Mouse (Mus musculus) testis, postnatal 14 days (tissue): Measurements from ENCODE around the gene Arid4a.
A peak's percentile ranks its signal among the peaks of the same experiment; 100 is the strongest.
"Not testable (repeated sequence)": the region's sequence is repeated elsewhere in the genome, so short reads cannot be mapped to it uniquely, and the experiment has no call there.

Source experiments
- DNase-seq: peaks from one replicate; pipeline ENCODE4 v3.0.0; 2021; ENCODE audit warnings: low spot score

Gene Arid4a

DNA sequence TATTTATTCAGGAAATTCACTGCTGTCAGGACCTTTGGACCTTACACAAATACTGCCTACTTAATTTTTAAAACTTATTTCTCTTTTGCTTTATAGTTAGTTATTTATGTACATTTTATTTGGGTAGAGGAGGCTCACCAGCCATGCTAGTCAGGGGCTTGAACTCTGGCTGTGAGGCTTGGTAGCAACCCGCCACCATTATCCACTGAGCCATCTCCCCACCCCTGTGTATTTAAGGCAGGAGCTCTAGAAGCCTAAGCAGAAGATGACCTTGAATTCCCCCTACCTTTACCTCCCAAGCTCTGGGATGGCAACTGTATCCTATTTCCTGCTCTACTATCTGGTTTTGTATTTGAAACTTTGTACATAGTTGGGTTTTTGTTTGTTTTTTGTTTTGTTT lies 37.7 kb downstream of the Arid4a start:
- no peak for DNase-seq

- no peak for DNase-seq
Measured at GRCm38 (mm10) chr12:71055537-71055936, 39.7 kb downstream of the Arid4a start.

DNA sequence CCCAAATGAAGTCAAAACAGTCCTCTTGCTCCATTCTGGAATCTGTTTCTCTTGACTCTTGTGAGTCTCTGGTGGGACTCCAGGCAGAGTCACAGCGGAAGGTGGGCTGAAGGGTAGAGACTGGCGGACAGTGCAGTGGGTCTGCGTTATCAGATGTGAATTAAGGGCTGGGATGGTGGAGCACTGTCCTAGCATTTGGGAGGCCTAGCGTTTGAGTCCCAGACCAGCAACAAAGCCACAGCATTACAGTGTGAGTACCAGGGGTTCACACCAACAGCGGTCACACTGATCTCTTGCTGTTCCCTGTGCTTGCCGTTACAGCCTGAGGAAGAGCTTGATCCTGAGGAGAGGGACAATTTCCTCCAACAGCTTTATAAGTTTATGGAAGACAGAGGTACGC lies 44.0 kb downstream of the Arid4a start:
- DNase-seq: no peak

- no peak for DNase-seq
Measured at GRCm38 (mm10) chr12:71069846-71070245, 54.1 kb downstream of the Arid4a start.

- no peak for DNase-seq
Measured at GRCm38 (mm10) chr12:71072048-71072447, 56.3 kb downstream of the Arid4a start.

DNA sequence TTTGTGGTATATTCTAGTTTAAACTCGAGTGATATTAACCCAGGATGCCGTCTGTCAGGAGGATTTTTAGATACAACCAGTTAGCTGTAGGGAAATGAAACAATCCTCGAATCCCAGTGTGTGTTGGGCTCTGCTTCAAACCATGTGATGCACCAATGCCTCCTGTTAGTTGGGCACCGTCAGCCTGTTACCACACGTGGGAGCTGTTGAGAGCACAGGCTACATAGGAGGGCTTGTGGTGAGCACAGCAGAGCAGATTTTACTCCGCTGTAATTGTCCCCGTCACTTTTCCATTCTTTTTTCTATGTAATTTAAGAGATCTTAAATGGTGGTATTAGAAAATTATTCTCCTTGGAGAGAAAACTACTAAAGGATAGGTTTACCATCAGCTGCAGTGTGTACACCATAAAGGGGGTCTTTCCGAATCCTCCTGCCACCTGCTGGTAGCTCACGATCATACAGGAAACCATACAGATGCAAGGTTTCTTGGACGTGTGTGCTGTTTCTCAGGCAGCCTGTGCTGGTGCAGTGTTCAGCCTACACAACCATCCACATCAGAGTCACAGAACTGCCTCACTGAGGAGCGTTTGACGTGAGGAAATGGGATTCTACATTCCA lies 57.4 kb downstream of the Arid4a start:
- DNase-seq: no peak

- peak; percentile 3 for DNase-seq
Measured at GRCm38 (mm10) chr12:71086331-71086730, 70.5 kb downstream of the Arid4a start.

- DNase-seq: not testable (repeated sequence)
Measured at GRCm38 (mm10) chr12:71104275-71104674, 88.5 kb downstream of the Arid4a start.

DNA sequence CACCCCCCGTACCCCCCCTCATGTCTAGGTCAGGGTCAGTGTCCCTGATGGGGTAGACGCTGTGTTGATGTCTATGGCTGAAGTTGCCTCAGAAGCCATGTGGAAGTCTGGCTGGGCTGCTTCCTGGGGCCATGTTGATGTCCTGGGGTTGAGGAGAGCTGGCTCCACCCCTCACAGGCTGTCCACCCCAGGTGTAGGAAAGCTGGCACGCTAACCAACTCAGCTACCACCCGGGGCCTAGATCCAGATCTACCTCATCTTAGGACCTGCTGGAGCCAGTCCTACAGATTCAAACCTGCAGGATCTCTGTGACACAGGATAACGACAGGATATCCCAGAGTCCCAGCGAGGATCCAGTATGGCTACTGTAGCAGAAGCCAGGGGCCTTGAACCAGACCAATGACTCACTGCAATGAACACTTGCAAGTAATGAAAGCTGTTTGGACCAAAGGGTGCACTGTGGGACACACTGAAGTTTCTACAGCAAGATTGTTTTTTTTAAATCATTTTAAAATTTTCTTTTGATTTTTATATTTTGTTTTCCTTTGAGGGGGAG lies 91.5 kb downstream of the Arid4a start:
- DNase-seq: no peak

GRCm38 (mm10) chr12:71111331-71111730 lies 95.5 kb downstream of the Arid4a start, which contains the start of gene Tomm20l:
TSS of gene Tomm20l (plus strand) at chr12:71111428.
- DNase-seq: peak; percentile 27

DNA sequence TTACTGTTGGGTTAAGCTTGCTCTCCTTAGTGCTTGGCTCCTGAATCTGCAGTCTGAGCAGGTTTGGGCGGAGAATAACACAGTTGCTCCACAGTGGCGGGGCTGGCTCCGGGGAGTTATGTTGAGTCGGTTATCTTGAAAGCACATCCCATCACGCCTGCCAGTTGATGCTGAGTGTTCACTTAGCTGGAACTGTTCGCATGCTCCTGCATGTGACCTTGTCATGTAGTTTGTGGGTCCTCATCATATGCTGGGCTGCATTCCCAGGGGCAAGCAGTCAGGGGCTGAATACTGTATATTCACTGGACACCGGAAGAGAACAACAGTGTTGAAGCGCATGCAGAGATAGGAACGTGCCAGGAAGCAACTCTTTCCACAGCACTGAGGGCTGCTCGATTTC lies 97.3 kb downstream of the Arid4a start:
- DNase-seq: no peak

- DNase-seq: no peak
Measured at GRCm38 (mm10) chr12:71113675-71114288, 98.0 kb downstream of the Arid4a start.

DNA sequence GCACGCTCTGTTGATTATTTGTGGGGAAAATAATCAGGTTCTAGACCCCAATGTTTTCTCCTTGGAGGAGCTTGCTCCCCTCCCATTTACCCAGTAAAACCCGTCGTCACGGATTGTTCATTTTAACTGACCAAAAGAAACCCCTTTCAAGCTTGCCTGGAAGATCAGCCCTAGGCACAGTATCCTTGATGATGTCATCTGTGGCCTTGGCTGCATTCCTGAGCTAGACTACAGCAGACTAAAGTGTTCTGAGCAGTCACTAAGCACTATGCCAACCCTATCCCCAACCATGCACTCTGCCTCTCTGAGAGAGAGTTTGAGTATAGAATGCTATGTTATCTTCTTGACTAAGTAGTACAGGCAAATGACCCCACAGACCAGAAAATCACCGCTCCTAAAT lies 100.6 kb downstream of the Arid4a start:
- peak; percentile 31 for DNase-seq

GRCm38 (mm10) chr12:71122731-71123130 lies 106.9 kb downstream of the Arid4a start:
- DNase-seq: no peak

- DNase-seq: no peak
Measured at GRCm38 (mm10) chr12:71123286-71123685, 107.5 kb downstream of the Arid4a start.

- no peak for DNase-seq
Measured at GRCm38 (mm10) chr12:71135581-71135980, 119.8 kb downstream of the Arid4a start.

DNA sequence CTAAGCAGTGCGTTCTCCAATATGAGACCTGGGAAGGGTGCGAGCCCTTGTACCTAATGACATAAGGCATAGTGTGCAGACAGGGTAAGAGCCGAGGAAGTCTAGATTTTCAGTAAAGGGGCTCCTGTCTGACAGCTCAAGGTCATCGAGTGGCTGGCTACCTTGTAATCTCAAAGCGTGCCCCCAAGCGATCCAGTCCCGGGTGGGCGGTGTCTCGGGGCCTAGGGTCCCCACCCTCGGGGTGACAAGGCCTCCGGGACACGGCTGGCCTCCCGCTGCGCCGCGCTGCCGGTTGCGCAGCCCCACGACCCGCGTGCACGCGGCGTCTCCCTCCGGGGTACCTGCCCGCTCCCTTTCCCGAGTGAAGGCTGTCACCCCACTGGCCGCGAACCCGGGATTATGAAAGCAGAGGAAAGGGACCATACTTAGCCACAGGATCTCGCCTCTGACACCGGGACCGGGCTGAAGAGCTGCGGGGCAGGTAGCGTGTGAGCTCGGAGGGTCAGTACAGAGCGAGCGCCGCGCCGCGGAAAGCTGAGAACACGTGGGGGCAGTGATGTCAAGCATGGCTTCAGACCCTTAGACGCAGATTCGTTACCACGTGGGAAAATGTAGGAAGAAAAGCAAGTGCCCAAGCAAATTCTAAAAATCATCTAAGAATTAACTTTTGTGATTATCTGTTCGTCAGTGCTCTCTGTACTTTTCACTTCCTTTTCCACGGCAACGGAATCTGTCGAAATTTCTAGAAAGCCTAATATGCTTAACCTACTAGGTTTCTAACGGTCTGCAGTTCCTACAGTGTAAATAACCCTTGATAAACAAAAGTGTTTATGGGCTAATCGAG lies 120.6 kb downstream of the Arid4a start, which contains the start of the genes Timm9 and 2700049A03Rik:
TSS of gene Timm9 (minus strand) at position 555 of the 844 bp plus-strand sequence.
TSS of gene 2700049A03Rik (plus strand) at position 719 of the 844 bp plus-strand sequence.
- DNase-seq: peak; percentile 87

- peak; percentile 84 for DNase-seq
Measured at GRCm38 (mm10) chr12:71136974-71137491, 121.2 kb downstream of the Arid4a start.

- no peak for DNase-seq
Measured at GRCm38 (mm10) chr12:71137686-71138085, 121.9 kb downstream of the Arid4a start.

DNA sequence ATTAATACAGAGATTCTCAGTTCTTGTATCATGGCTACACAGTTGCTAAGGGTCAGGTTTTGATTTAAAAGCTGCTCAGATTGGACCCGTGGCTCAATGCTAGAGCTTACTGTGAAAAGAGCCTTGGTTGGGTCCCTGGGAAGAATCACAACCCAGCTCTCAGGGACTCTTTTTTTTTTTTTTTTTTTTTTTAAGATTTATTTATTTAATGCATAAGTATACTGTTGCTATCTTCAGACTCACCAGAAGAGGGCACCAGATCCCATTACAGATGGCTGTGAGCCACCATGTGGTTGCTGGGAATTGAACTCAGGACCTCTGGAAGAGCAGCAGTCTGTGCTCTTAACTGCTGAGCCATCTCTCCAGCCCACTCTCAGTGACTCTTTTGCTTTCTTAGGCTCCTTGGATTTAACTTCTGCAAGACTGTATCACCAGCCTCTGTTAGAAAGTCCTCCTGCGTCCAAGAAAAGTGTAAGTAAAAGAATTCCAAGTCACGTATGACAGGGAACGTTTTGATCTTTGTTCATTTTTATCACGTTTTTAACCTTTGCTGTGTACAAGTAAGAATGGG lies 123.6 kb downstream of the Arid4a start:
- DNase-seq: no peak

DNA sequence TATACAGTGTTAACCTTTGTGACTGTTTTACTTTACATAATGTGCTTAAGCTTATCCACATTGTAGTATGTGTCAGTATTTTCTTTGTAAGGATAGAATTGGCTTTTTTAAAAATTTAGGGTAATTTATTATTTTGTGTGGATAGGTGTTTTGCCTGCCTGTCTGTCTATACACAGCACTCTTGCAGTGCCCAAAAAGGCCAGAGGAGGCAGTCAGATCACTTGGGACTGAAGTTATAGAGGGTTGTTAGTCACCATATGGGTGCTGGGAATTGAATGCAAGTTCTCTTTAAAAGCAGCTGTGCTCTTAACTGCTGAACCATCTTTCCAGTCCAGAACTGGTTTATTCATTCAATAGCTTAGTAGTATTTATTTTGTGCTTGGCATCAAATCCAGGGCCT lies 125.4 kb downstream of the Arid4a start:
- no peak for DNase-seq

DNA sequence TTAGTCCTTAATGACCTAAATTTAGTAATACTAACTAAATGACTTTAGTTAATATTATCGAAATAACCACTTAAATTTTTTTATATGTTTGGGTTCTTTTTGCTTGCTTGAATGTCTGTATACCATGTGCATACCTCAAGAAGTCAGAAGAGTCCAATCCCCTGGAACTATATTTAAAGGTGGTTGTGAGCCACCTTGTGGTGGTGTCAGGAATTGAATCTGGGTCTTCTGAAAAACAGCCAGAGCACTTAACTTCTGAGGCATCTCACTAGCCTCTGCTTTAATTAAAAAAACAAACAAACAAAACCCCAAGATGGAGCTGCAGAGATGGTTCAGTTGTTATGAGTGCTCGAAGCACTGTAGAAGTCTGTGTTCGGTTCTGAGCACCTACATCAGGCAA lies 131.9 kb downstream of the Arid4a start:
- no peak for DNase-seq
